Mouse (Mus musculus): ENCODE measurements around the gene Spert.

Gene Spert

DNA sequence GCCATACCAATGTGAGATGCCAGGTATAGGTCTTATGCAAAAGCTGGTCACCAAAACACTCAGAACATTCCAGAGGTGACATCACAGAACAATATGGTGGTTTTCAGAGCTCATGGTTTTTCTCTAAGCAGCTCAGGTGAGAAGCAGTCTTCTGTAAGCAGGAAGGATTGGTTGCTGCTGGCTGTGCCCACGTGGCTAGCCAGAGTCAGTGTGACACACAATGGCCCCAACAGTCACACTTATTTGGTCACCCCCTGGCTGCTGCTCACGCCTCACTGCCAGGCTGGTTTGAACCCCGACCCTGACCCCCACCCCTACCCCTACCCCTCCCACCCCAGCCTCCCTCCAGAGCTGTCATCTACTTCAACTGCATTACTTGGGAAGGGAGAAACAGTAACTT, at the start of gene Spert:
TSS of gene Spert (minus strand) at position 139 of the 400 bp plus-strand sequence.
- DNase-seq (ENCODE audit: low read depth in 2 of 2, low spot score in 2 of 2), result no peak

- DNase-seq (ENCODE audit: low read depth in 2 of 2, low spot score in 2 of 2), result no peak
Measured at GRCm38 (mm10) chr14:75642080-75642479, 49.2 kb upstream of the Spert start, which contains the start of gene Erich6b. Gene Erich6b, plus strand, starts transcription at chr14:75642259.

GRCm38 (mm10) chr14:75641369-75641768, 48.5 kb upstream of the Spert start:
- DNase-seq (ENCODE audit: low read depth in 2 of 2, low spot score in 2 of 2), result no peak

GRCm38 (mm10) chr14:75640846-75641245, 47.9 kb upstream of the Spert start:
- DNase-seq (ENCODE audit: low read depth in 2 of 2, low spot score in 2 of 2), result no peak

- no peak for DNase-seq (ENCODE audit: low read depth in 2 of 2, low spot score in 2 of 2)
Measured at GRCm38 (mm10) chr14:75637641-75638040, 44.7 kb upstream of the Spert start.

- DNase-seq (ENCODE audit: low read depth in 2 of 2, low spot score in 2 of 2), result no peak
Measured at GRCm38 (mm10) chr14:75636107-75636506, 43.2 kb upstream of the Spert start.

GRCm38 (mm10) chr14:75635350-75635749, 42.4 kb upstream of the Spert start:
- DNase-seq (ENCODE audit: low read depth in 2 of 2, low spot score in 2 of 2), result no peak

GRCm38 (mm10) chr14:75628870-75629269, 36.0 kb upstream of the Spert start:
- no peak for DNase-seq (ENCODE audit: low read depth in 2 of 2, low spot score in 2 of 2)

DNA sequence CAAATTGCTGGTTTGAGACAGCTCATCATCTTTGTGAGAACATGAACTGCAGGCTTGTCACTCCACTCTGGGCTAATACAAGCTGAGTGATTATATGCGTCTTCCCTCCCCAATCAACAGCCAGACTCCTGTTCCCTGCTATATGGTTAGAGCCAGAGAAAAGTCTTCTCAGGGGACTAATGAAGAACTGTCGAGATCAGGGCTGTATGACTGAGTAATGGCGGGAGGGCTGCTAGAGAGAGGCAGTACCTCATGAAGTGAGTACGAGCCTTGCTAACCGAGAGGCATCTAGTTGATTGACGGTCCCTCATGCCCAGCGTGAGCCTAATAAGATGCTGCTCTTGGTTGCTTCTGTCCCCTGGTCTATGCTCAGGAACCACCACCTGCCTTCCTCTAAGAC, 30.1 kb upstream of the Spert start:
- no peak for DNase-seq (ENCODE audit: low read depth in 2 of 2, low spot score in 2 of 2)

GRCm38 (mm10) chr14:75616375-75616774, 23.5 kb upstream of the Spert start:
- no peak for DNase-seq (ENCODE audit: low read depth in 2 of 2, low spot score in 2 of 2)

DNA sequence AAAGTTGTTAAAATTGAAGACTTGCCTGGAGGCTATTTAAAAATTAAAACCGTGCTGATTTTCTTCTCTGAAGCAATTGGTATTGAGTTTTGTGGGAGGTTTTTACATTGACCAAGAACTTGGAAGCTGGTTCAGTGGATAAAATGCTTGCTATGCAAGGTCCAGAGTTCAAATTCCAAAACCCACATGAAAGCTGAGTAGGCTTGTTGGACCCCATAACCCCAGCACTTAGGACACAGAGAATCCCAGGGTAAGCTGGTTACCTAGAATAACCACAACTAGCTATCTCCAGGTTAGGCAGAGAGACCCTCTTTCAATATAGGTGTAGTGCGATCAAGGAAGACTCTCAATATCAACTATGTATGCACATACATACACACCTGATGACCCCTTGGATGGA, 16.3 kb upstream of the Spert start:
- DNase-seq (ENCODE audit: low read depth in 2 of 2, low spot score in 2 of 2), result no peak

- no peak for DNase-seq (ENCODE audit: low read depth in 2 of 2, low spot score in 2 of 2)
Measured at GRCm38 (mm10) chr14:75583870-75584269, 9.0 kb downstream of the Spert start.

DNA sequence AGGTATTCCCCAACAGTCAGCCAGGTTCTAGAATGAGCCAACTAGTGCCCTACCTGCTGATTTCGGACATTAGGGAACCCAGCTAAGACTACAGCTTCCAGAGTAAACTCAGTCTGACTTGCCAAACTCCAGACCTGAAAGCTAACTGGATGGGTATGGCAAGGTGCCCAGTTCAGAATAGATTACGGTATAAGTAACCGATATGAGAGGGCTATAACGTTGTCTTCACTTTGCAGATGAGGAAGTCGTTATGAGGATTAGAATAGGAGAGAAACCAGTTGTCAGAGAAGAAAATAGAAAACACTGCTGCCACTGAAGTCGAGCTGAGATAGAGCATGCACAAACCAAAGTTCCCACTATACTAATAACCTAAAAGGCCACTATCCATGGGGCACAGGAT, 13.9 kb downstream of the Spert start:
- no peak for DNase-seq (ENCODE audit: low read depth in 2 of 2, low spot score in 2 of 2)

DNA sequence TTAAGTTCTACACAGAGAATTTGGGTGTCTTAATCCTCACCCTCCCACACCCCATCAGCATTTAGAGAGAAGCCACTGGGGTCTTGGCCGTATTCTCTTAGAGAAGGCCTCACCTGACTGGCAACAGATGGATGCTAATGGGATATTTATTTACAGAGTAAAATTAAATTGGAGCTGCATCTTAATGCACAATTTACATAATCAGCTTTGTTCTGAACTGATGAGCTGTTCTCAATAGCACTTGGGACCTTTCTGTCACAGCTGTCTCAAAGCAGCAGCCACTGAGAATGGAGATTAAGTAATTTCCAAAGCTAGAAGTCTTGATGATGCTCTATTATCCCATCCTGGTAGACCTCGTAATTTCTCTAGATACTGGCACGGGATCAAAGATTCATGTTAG, 26.6 kb downstream of the Spert start:
- DNase-seq (ENCODE audit: low read depth in 2 of 2, low spot score in 2 of 2), result no peak

DNA sequence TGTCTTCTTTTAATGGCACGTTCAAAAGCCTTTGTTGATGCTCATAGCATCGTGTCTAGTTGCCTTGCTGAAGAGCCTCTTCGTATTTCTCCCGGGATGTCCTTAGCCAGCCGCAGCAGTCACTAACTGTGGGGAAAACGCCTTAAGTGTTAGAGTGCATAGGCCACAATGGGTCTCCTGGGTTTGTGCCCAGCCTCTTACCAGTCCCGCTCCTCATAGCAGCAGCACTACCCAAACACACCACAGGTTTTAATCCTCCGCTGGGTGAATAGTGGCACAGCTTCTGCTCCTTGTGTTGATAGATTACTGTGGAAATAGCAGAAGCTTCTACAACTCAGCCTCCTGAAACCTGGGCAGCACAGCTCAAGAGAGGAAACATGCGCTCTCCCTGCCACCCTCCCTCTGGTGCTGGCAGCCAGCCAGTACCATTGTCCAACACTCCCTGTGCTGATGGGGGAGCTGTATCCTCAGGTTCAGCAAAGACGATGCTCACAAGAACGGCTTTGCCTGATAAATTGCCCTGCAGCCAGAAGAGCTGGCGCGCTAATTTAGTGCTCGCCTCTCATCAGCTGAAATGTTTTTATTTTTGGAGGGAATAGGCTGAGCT, 27.3 kb downstream of the Spert start:
- no peak for DNase-seq (ENCODE audit: low read depth in 2 of 2, low spot score in 2 of 2)

DNA sequence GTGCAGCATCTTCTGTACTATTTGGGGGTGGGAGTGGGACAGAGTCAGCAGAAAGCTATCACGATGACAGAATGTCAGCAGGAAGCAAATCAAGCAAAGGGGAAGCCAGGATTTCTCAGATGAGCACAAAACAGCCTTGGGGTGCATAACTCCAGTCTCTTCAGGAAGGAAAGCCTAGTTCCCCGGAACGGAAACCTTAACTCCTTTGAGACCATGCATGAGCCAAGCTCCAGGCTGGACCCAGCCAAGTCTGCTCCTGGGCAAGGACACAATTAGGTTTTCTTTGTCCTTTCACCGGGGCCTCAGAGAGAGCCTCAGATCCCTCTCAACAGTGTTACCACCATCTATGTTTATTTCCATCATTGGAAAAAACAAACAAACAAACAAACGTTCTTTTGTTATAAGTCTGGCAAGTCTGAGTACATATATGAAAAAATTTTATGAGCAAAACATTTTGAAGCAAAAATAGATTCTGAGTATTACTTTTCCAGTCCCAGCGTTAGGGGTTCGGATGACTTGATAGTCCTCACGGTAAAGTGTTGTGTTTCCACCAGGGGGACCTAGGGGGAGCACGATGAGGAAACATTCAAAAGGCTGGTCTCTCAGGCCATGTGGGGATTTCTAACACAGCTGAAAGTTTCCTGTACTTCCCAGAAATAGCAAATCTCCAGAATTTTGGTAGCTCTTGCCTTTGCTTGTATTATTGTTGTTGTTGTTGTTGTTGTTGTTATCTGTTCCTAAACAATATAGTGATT, 31.2 kb downstream of the Spert start:
- no peak for DNase-seq (ENCODE audit: low read depth in 2 of 2, low spot score in 2 of 2)

GRCm38 (mm10) chr14:75541731-75542130, 51.2 kb downstream of the Spert start:
- no peak for DNase-seq (ENCODE audit: low read depth in 2 of 2, low spot score in 2 of 2)

- no peak for DNase-seq (ENCODE audit: low read depth in 2 of 2, low spot score in 2 of 2)
Measured at GRCm38 (mm10) chr14:75540996-75541350, 51.9 kb downstream of the Spert start.

DNA sequence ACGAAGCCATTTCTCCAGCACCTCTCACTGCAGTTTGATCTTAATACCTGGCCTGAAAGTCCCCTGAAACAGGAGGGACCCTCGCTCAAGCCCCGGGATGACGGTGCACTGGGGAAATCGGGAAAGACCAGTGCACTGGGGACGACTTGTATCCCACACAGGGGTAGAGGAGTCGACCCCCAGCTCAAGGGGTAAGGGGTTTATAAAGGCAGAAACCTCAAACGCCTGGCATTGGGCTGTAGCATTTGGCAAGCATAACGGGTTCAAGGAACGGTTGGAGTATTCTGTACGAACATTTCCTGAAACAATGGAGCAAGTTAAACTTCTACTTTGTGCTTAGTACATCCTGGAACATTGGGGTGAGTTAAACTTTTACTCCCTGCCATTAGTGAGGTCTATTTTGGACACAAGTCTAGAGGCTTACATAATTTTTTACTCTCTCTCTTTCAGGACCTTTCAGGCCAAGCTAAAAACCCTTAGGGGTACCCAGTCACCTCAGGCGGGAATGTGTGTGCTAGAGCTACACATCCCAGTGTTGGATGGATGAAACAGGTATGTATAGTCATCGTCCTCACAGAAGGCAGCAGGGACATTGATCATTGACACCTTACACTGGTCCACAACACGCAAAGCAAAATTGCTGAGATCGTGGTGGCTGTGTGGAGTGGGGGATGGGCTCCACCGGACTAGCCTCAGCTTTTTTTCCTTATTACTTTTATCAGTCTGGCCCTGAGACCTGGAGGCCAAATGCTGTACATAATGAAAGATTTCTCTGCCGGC, 52.5 kb downstream of the Spert start:
- no peak for DNase-seq (ENCODE audit: low read depth in 2 of 2, low spot score in 2 of 2)

- DNase-seq (ENCODE audit: low read depth in 2 of 2, low spot score in 2 of 2), result no peak
Measured at GRCm38 (mm10) chr14:75539205-75539604, 53.7 kb downstream of the Spert start.
